Mouse (Mus musculus) forebrain, embryonic 11.5 days (tissue): ENCODE results near the gene Zfp94. TPM values are rescaled to one million over a fixed set of nuclear protein-coding genes. Genes with fewer than 3 reads are reported as not detected.

Experiments
- ATAC-seq: fragments of 200-750 bp; cut with Nextera tagmentation; replicated peaks from 2 replicates; pipeline ENCODE4 v1.8.0; 2017; ENCODE audit warnings: moderate TSS enrichment; ENCODE audit not compliant: low FRiP score
- DNase-seq: peaks from one replicate; pipeline ENCODE4 v3.0.0-alpha.2; 2017; ENCODE audit warnings: low spot score
- H3K27ac ChIP-seq: fragments of 300-500 bp; sonication (generic); 2 replicates; pipeline ENCODE4 v1.5.1; 2014; ENCODE audit warnings: low read depth, low read length
- H3K27me3 ChIP-seq: fragments of 300-500 bp; sonication (generic); 2 replicates; pipeline ENCODE4 v1.6.1; 2014; ENCODE audit warnings: mild to moderate bottlenecking, low read length, mixed read lengths; ENCODE audit not compliant: control insufficient read depth, insufficient read depth
- H3K36me3 ChIP-seq: fragments of 300-500 bp; sonication (generic); 2 replicates; pipeline ENCODE4 v1.6.1; 2014; ENCODE audit warnings: mild to moderate bottlenecking, low read length, moderate library complexity, mixed read lengths; ENCODE audit not compliant: control insufficient read depth, insufficient read depth
- H3K4me1 ChIP-seq: fragments of 300-500 bp; sonication (generic); replicated peaks from 2 replicates; pipeline ENCODE4 v1.6.1; 2014; ENCODE audit warnings: low read length, mixed read lengths; ENCODE audit not compliant: control insufficient read depth, insufficient read depth
- H3K4me2 ChIP-seq: fragments of 300-500 bp; sonication (generic); 2 replicates; pipeline ENCODE4 v1.6.1; 2014; ENCODE audit warnings: low read depth, mild to moderate bottlenecking, low read length, moderate library complexity, mixed read lengths; ENCODE audit not compliant: severe bottlenecking
- H3K4me3 ChIP-seq: fragments of 300-500 bp; sonication (generic); 2 replicates; pipeline ENCODE4 v1.5.1; 2014; ENCODE audit warnings: low read depth, low read length
- H3K9ac ChIP-seq: fragments of 300-500 bp; sonication (generic); 2 replicates; pipeline ENCODE4 v1.6.1; 2014; ENCODE audit warnings: low read length
- H3K9me3 ChIP-seq: fragments of 300-500 bp; sonication (generic); 2 replicates; pipeline ENCODE4 v1.6.1; 2016; ENCODE audit warnings: low read length, mixed read lengths; ENCODE audit not compliant: control insufficient read depth
- WGBS: fragments of 180-500 bp; shearing (Covaris S2); extraction: QIAGEN DNeasy Blood & Tissue Kit; methylation state at CpG from one replicate; pipeline ENCODE4 v1.1.7; 2014; 5-methylcytosine and 5-hydroxymethylcytosine counted together
- polyA plus RNA-seq: library from polyadenylated mRNA; unstranded; fragments of >200 nt; fragmentation: Nextera tagmentation; extraction: Ambion mirVana; gene quantifications from 2 replicates; pipeline ENCODE4 v1.2.1, GENCODE M21; 2014

Gene Zfp94
- polyA plus RNA-seq, 1 experiment from 2014 or later: 15.2 TPM

DNA sequence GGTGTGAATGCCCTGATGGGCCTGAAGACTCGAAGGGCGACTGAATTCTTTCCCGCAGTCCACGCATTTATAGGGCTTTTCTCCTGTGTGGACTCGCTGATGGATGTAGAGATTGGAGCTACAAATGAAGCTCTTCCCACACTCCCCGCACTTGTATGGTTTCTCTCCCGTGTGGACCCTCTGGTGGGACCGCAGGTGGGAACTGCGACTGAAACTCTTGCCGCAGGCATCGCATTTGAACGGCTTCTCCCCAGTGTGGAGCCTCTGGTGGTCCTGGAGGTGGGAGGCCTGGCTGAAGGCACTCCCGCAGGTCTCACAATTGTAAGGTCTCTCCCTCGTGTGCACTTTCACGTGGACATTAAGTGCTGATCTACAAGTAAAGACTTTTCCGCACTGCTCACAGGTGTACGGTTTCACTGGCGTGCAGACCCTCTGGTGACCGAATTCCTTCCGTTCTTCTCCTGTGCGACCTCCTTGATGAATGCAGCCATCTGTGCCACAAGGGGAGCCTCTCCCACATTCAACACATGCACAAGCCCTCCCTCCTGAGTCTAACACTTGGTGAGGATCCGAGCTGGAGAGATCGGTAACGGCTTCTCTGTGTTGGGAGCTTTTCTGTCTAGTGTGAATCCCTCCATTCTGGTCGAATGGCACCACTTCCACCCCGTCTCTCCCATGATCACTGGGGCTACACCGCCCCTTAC, 24.9 kb downstream of the Zfp94 start:
- H3K36me3 ChIP-seq: peaks cover 28% of the 10 kb centered on the region
- DNase-seq: no peak

DNA sequence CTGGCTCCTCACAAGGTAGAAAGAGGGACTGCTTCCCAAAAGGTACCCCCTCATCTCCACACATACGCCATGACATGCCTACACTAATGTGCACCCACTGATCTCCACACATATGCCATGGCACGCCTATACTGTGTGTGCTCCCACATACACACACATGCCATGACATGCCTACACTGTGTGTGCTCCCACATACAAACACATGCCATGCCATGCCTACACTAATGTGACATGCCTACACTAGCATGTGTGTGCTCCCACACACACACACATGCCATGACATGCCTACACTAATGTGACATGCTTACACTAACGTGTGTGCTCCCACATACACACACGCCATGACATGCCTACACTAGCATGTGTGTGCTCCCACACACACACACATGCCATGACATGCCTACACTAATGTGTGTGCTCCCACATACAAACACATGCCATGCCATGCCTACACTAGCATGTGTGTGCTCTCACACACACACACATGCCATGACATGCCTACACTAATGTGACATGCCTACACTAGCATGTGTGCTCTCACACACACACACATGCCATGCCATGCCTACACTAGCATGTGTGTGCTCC, 26.3 kb downstream of the Zfp94 start:
- 92% methylated on average over 4 of the region's 4 CpGs for WGBS

More for the DNA sequence above, 24.9 kb downstream of the Zfp94 start:
- Histone ChIP-seq H3K4me1 (no peaks in the 10 kb centered on the region), H3K4me3 (no peak overlapping the region), H3K27me3 (no peaks in the 10 kb centered on the region), H3K4me2 (no peak overlapping the region), H3K27ac (no peak overlapping the region), H3K9ac (no peak overlapping the region), H3K9me3 (no peaks in the 10 kb centered on the region)
- WGBS: 92% methylated on average over 27 of the region's 27 CpGs
- no peak for ATAC-seq

DNA sequence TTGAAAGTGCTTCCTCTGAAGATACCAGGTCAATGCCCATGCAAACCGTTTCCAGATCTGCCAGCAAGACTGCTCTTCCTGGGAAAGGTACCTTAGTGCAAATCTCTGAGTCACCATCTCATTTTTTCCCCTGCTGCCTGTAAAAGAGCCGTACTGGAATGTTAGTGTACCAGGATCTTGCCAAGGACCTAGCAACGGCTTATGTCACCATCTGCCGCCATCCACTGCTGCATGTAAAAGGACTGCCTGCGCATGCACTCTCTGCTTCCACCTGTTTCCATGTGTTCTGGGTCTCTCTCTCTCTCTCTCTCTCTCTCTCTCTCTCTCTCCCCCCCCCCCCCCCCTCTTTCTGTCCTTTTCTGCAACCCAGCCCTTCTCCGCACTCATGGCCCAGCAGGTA, 28.0 kb downstream of the Zfp94 start:
- 96% methylated on average over 6 of the region's 6 CpGs for WGBS
- Histone ChIP-seq H3K27ac (no peak overlapping the region), H3K9ac (no peak overlapping the region), H3K9me3 (no peaks in the 10 kb centered on the region), H3K27me3 (no peaks in the 10 kb centered on the region), H3K4me3 (no peak overlapping the region), H3K4me2 (no peak overlapping the region), H3K4me1 (no peaks in the 10 kb centered on the region), H3K36me3 (peaks cover 24% of the 10 kb centered on the region)
- no peak for ATAC-seq
- no peak for DNase-seq

More for the DNA sequence above, 26.3 kb downstream of the Zfp94 start:
- Histone ChIP-seq H3K27ac (no peak overlapping the region), H3K36me3 (peaks cover 24% of the 10 kb centered on the region), H3K4me1 (no peaks in the 10 kb centered on the region), H3K9me3 (no peaks in the 10 kb centered on the region), H3K4me2 (no peak overlapping the region), H3K27me3 (no peaks in the 10 kb centered on the region), H3K9ac (no peak overlapping the region), H3K4me3 (no peak overlapping the region)
- ATAC-seq (no peak), DNase-seq (no peak)

DNA sequence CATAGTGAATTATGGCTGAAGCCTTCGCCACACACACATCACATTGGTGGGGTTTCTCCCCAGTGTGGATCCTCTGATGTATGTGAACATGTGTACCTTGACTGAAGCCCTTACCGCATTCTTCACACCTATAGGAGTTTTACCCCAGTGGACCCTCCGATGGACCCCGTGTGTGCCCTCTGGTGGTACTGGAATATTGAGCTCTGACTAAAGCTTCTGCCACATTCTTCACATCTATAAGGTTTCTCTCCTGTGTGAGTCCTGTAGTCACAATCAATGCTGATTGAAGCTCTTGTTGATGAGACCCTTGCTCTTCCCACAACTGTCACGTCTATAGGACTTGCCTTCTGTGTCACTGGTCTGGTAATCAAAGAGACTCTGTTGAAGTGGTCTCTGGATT, 28.8 kb downstream of the Zfp94 start:
- no peak overlapping the region for H3K9ac ChIP-seq
- H3K4me1 ChIP-seq: no peaks in the 10 kb centered on the region
- H3K27ac ChIP-seq: no peak overlapping the region
- DNase-seq: no peak
- 87% methylated on average over 5 of the region's 5 CpGs for WGBS
- no peaks in the 10 kb centered on the region for H3K9me3 ChIP-seq
- no peak overlapping the region for H3K4me3 ChIP-seq
- H3K36me3 ChIP-seq: peaks cover 24% of the 10 kb centered on the region
- ATAC-seq: no peak
- H3K4me2 ChIP-seq: no peak overlapping the region
- H3K27me3 ChIP-seq: no peaks in the 10 kb centered on the region

DNA sequence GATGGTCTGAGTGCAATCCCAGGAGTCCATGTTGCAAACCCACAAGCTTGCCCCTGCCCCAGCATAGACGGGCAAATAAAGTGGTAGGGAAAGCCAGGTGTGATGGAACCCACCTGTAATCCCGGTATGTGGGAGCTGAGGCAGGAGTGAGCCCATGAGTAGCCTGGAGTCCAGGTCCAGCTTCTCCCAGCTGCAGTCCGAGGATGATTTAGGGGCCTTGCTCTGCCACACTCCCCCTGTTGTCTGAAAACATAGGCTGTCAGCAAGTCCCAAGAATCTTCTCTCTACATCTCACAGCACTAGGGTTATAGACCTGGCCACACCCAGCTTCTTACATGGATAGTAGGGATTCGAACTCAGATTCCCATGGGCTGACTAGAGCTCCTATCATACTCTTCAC, 29.6 kb downstream of the Zfp94 start:
- WGBS: 81% methylated on average over 4 of the region's 4 CpGs
- H3K27ac ChIP-seq: no peak overlapping the region
- H3K27me3 ChIP-seq: no peaks in the 10 kb centered on the region
- H3K9ac ChIP-seq: no peak overlapping the region
- H3K4me1 ChIP-seq: no peaks in the 10 kb centered on the region
- peaks cover 16% of the 10 kb centered on the region for H3K36me3 ChIP-seq
- no peak for ATAC-seq
- no peak for DNase-seq
- no peaks in the 10 kb centered on the region for H3K9me3 ChIP-seq
- H3K4me3 ChIP-seq: no peak overlapping the region
- H3K4me2 ChIP-seq: no peak overlapping the region

DNA sequence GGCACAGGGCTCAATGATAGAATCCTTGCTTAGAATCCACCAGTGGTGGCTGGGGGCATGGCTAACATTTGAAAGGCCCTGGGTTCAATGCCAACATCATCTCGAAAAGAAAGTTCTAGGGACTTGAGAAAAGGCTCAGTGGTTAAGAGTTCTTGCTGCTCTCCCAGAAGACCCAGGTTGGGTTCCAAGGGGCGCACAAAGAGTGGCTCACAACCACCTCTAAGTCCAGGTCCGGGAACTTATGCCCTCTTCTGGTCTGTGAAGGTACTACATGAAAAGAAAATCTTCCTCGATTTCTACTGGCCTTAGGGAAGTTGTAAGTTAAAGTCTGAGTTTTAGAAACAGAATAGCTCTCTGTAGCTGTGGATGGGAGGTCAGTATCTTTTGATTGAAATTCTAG, 30.4 kb downstream of the Zfp94 start:
- no peak overlapping the region for H3K4me3 ChIP-seq
- no peak overlapping the region for H3K9ac ChIP-seq
- H3K27me3 ChIP-seq: no peaks in the 10 kb centered on the region
- H3K4me2 ChIP-seq: no peak overlapping the region
- no peaks in the 10 kb centered on the region for H3K9me3 ChIP-seq
- DNase-seq: no peak
- WGBS: 49% methylated on average over 4 of the region's 4 CpGs
- H3K27ac ChIP-seq: no peak overlapping the region
- no peak for ATAC-seq
- H3K4me1 ChIP-seq: no peaks in the 10 kb centered on the region
- H3K36me3 ChIP-seq: peaks cover 8% of the 10 kb centered on the region; the same call in 1 of the 2 replicates

DNA sequence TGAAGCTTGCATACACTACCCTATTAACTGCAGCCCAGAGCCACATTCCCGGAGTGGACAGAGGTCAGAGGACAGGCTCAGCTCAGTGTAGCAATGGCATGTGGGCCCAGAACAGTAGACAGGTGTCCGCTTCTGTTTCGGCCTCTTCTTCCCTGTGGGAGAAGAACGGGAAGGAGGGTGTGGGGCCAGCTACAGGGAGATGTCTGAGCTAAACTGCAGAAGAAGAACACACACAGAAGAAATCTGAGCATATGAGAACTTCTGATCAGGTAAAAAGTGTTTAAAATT, 35.7 kb downstream of the Zfp94 start:
- ATAC-seq: no peak
- H3K4me3 ChIP-seq: no peak overlapping the region
- H3K4me1 ChIP-seq: no peaks in the 10 kb centered on the region
- no peak for DNase-seq
- H3K27ac ChIP-seq: no peak overlapping the region
- H3K9ac ChIP-seq: no peak overlapping the region; the same call in 1 of the 2 replicates
- no peak overlapping the region for H3K4me2 ChIP-seq
- WGBS: 48% methylated on average over 4 of the region's 4 CpGs
- H3K9me3 ChIP-seq: no peaks in the 10 kb centered on the region
- H3K27me3 ChIP-seq: no peaks in the 10 kb centered on the region
- H3K36me3 ChIP-seq: no peaks in the 10 kb centered on the region

DNA sequence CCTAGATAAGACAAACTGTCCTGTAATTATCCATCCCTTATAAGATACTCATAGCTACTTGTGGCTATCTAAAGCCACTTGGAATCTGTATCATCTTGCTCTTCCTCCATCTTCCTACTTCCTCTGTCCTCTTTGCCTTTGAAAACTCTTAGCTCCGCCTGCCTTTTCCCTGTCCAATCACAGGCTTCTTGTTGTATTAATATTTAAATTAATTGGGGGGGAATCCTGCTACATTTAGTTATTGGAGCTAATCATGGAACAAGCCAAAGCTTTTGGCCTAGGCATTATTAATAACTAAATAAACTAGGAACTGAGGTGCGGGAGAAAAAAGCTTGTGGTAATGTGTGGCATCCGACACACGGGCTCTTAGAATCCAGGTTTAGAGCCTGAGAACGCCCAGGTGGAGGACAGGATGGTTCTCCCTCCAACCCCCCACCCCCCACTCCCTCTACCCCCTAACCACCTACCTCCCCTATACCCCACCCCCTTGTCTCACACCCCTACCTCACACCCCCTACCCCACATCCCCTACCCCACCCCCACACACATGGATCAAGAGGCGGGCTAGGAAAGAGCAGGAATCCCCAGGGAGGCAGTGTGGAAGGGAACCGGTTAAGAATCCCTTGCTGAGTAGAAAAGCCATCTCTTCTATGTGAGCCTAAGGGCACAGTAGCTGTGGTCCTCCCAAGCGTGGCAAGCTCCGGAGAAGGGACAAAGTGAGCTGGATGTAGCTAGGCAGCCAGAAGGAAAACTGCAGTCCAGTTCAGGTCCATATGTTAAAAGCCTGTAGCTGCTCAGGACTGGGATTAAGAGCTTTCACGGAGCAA, 36.2 kb downstream of the Zfp94 start:
- no peak for ATAC-seq
- no peak for DNase-seq
- H3K4me2 ChIP-seq: no peak overlapping the region
- H3K9ac ChIP-seq: no peak overlapping the region; the same call in 1 of the 2 replicates
- H3K27me3 ChIP-seq: no peaks in the 10 kb centered on the region
- H3K4me3 ChIP-seq: no peak overlapping the region
- H3K36me3 ChIP-seq: no peaks in the 10 kb centered on the region
- H3K4me1 ChIP-seq: no peaks in the 10 kb centered on the region
- no peaks in the 10 kb centered on the region for H3K9me3 ChIP-seq
- 57% methylated on average over 10 of the region's 10 CpGs for WGBS
- no peak overlapping the region for H3K27ac ChIP-seq
